Mouse (Mus musculus): ENCODE measurements at regions not wholly inside any gene's neighbourhood (a gene's known extent, or its start where the extent isn't known, plus 50 kb on each side); places are given as distances from the start of the nearest gene placed in this dataset.
A peak's percentile ranks its signal among the peaks of the same experiment; 100 is the strongest.

GRCm38 (mm10) chr1:78929975-78930374 lies 113.4 kb downstream of the Kcne4 start:
- Histone ChIP-seq H3K4me3 (ENCODE audit: low read length) (no peak overlapping the region), H3K9ac (replicated peaks; ENCODE audit: low read length) (no peak overlapping the region)

DNA sequence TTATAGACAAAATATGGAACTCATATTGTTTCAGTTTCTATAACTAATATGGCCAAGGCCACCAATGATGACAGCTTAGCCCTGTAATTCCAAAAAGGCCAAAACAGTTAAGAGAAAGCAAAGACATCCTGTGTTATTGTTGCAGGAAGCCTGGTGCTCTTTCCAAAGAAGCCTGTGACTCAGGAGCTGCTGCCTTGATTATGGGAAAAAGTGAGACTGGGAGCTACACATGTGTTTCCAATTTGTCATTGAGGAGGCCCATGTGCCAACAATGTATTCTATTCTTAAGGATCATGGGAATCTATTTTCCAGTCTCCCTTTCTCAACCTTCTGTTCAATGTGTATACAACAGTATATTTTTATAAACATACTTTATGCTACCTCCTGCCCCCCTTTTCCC lies 123.3 kb downstream of the Kcne4 start:
- H3K27me3 ChIP-seq (ENCODE audit: insufficient read depth, low read length): no peaks in the 10 kb centered on the region
- no peak overlapping the region for H3K9ac ChIP-seq (replicated peaks; ENCODE audit: low read length)
- no peak overlapping the region for H3K4me2 ChIP-seq (replicated peaks; ENCODE audit: low read depth, low read length)
- H3K27ac ChIP-seq (ENCODE audit: low read length): no peak overlapping the region
- H3K4me1 ChIP-seq (ENCODE audit: insufficient read depth, low read length): no peaks in the 10 kb centered on the region
- no peak overlapping the region for H3K4me3 ChIP-seq (ENCODE audit: low read length)
- no peak for ATAC-seq (ENCODE audit: low FRiP score, low TSS enrichment)
- no peaks in the 10 kb centered on the region for H3K9me3 ChIP-seq (ENCODE audit: low read length)
- no peaks in the 10 kb centered on the region for H3K36me3 ChIP-seq (ENCODE audit: insufficient read depth, low read length)

More at GRCm38 (mm10) chr1:78929975-78930374, 113.4 kb downstream of the Kcne4 start:
- WGBS: 80% methylated on average over 1 of the region's 1 CpGs
- Histone ChIP-seq H3K4me2 (replicated peaks; ENCODE audit: low read depth, low read length) (no peak overlapping the region), H3K9me3 (ENCODE audit: low read length) (no peaks in the 10 kb centered on the region), H3K36me3 (ENCODE audit: insufficient read depth, low read length) (no peaks in the 10 kb centered on the region), H3K4me1 (ENCODE audit: insufficient read depth, low read length) (no peaks in the 10 kb centered on the region), H3K27ac (ENCODE audit: low read length) (no peak overlapping the region), H3K27me3 (ENCODE audit: insufficient read depth, low read length) (no peaks in the 10 kb centered on the region)
- no peak for ATAC-seq (ENCODE audit: low FRiP score, low TSS enrichment)

- ATAC-seq (ENCODE audit: low FRiP score, low TSS enrichment): peak; percentile 54; the same call in 1 of the 2 replicates
- Histone ChIP-seq H3K4me3 (ENCODE audit: low read length) (no peak overlapping the region), H3K36me3 (ENCODE audit: insufficient read depth, low read length) (no peaks in the 10 kb centered on the region), H3K9me3 (ENCODE audit: low read length) (no peaks in the 10 kb centered on the region), H3K4me1 (ENCODE audit: insufficient read depth, low read length) (no peaks in the 10 kb centered on the region), H3K27me3 (ENCODE audit: insufficient read depth, low read length) (no peaks in the 10 kb centered on the region), H3K27ac (ENCODE audit: low read length) (no peak overlapping the region), H3K4me2 (replicated peaks; ENCODE audit: low read depth, low read length) (no peak overlapping the region), H3K9ac (replicated peaks; ENCODE audit: low read length) (no peak overlapping the region)
- WGBS: 16% methylated on average over 2 of the region's 2 CpGs
Measured at GRCm38 (mm10) chr1:78945588-78945987, 129.0 kb downstream of the Kcne4 start.

GRCm38 (mm10) chr1:78980051-78980450 lies 163.5 kb downstream of the Kcne4 start:
- no peak overlapping the region for H3K4me3 ChIP-seq (ENCODE audit: low read length)
- no peak for ATAC-seq (ENCODE audit: low FRiP score, low TSS enrichment)
- no peaks in the 10 kb centered on the region for H3K27me3 ChIP-seq (ENCODE audit: insufficient read depth, low read length)
- WGBS: 86% methylated on average over 4 of the region's 4 CpGs
- H3K9ac ChIP-seq (replicated peaks; ENCODE audit: low read length): no peak overlapping the region
- no peaks in the 10 kb centered on the region for H3K9me3 ChIP-seq (ENCODE audit: low read length)
- no peaks in the 10 kb centered on the region for H3K4me1 ChIP-seq (ENCODE audit: insufficient read depth, low read length)
- no peak overlapping the region for H3K4me2 ChIP-seq (replicated peaks; ENCODE audit: low read depth, low read length)
- no peaks in the 10 kb centered on the region for H3K36me3 ChIP-seq (ENCODE audit: insufficient read depth, low read length)
- no peak overlapping the region for H3K27ac ChIP-seq (ENCODE audit: low read length)
